Mouse (Mus musculus) frontal cortex, postnatal 36 days (tissue): ENCODE data around the gene Hoxd12.

Source experiments
- DNase-seq, 2 experiments: peaks; one replicate each; pipeline ENCODE4 v3.0.0; 2022; ENCODE audit warnings: low spot score in 2 of 2

The Hoxd12 gene

GRCm38 (mm10) chr2:74674881-74675665 is at the start of gene Hoxd12:
TSS of gene Hoxd12 (plus strand) at chr2:74675013.
- DNase-seq, result no peak

- no peak for DNase-seq
Observed at GRCm38 (mm10) chr2:74635412-74635811, 39.4 kb upstream of the Hoxd12 start.

- DNase-seq, result no peak
Observed at GRCm38 (mm10) chr2:74642431-74642830, 32.4 kb upstream of the Hoxd12 start.

GRCm38 (mm10) chr2:74645631-74646030 is 29.2 kb upstream of the Hoxd12 start:
- DNase-seq, result no peak

- DNase-seq, result no peak
Observed at GRCm38 (mm10) chr2:74647082-74647864, 27.5 kb upstream of the Hoxd12 start.

GRCm38 (mm10) chr2:74652996-74653340 is 21.8 kb upstream of the Hoxd12 start:
- no peak for DNase-seq

GRCm38 (mm10) chr2:74653781-74654535 is 20.9 kb upstream of the Hoxd12 start:
- no peak for DNase-seq

- no peak for DNase-seq
Observed at GRCm38 (mm10) chr2:74654743-74655419, 19.9 kb upstream of the Hoxd12 start.

GRCm38 (mm10) chr2:74655420-74655781 is 19.4 kb upstream of the Hoxd12 start:
- no peak for DNase-seq

- no peak for DNase-seq
Observed at GRCm38 (mm10) chr2:74655821-74656631, 18.8 kb upstream of the Hoxd12 start.

GRCm38 (mm10) chr2:74656632-74657021 is 18.2 kb upstream of the Hoxd12 start:
- no peak for DNase-seq

GRCm38 (mm10) chr2:74657251-74658023 is 17.4 kb upstream of the Hoxd12 start:
- no peak for DNase-seq

GRCm38 (mm10) chr2:74658024-74658666 is 16.7 kb upstream of the Hoxd12 start:
- no peak for DNase-seq

- DNase-seq, result no peak
Observed at GRCm38 (mm10) chr2:74658667-74659371, 16.0 kb upstream of the Hoxd12 start.

- DNase-seq, result no peak
Observed at GRCm38 (mm10) chr2:74659507-74660005, 15.3 kb upstream of the Hoxd12 start, which contains the start of gene Evx2. TSS of gene Evx2 (minus strand) at chr2:74659557.

- DNase-seq, result no peak
Observed at GRCm38 (mm10) chr2:74660421-74661375, 14.1 kb upstream of the Hoxd12 start.

- no peak for DNase-seq
Observed at GRCm38 (mm10) chr2:74661685-74662084, 13.1 kb upstream of the Hoxd12 start.
